Mouse (Mus musculus) heart, embryonic 16.5 days (tissue): Measurements from ENCODE around the gene Gm20388. TPM values are rescaled to one million over a fixed set of nuclear protein-coding genes. Genes with fewer than 3 reads are reported as not detected.

Experiments used
- ATAC-seq: fragments of 200-750 bp; cut with Nextera tagmentation; replicated peaks from 2 replicates; pipeline ENCODE4 v1.8.0; 2017; ENCODE audit warnings: moderate number of reproducible peaks; ENCODE audit not compliant: insufficient read depth, low FRiP score; ENCODE audit errors: extremely low read depth
- H3K27ac ChIP-seq: fragments of 300-500 bp; sonication (generic); 2 replicates; pipeline ENCODE4 v1.5.1; 2014; ENCODE audit warnings: mild to moderate bottlenecking, low read length, control low read depth, moderate library complexity
- H3K27me3 ChIP-seq: fragments of 300-500 bp; sonication (generic); 2 replicates; pipeline ENCODE4 v1.6.1; 2014; ENCODE audit warnings: low read length, mixed read lengths; ENCODE audit not compliant: control insufficient read depth, insufficient read depth
- H3K36me3 ChIP-seq: fragments of 300-500 bp; sonication (generic); 2 replicates; pipeline ENCODE4 v1.6.1; 2014; ENCODE audit not compliant: control insufficient read depth, insufficient read depth
- H3K4me1 ChIP-seq: fragments of 300-500 bp; sonication (generic); 2 replicates; pipeline ENCODE4 v1.6.1; 2014; ENCODE audit warnings: low read length, mixed read lengths; ENCODE audit not compliant: control insufficient read depth, insufficient read depth
- H3K4me2 ChIP-seq: fragments of 300-500 bp; sonication (generic); 2 replicates; pipeline ENCODE4 v1.6.1; 2014; ENCODE audit warnings: low read depth, mild to moderate bottlenecking, control low read depth, low read length
- H3K4me3 ChIP-seq: fragments of 300-500 bp; sonication (generic); 2 replicates; pipeline ENCODE4 v1.5.1; 2014; ENCODE audit warnings: mild to moderate bottlenecking, control low read depth, low read length
- H3K9ac ChIP-seq: fragments of 300-500 bp; sonication (generic); 2 replicates; pipeline ENCODE4 v1.6.1; 2014; ENCODE audit warnings: low read length, control low read depth
- H3K9me3 ChIP-seq: fragments of 300-500 bp; sonication (generic); replicated peaks from 2 replicates; pipeline ENCODE4 v1.6.1; 2016; ENCODE audit warnings: low read length; ENCODE audit not compliant: control insufficient read depth
- WGBS: fragments of 180-500 bp; shearing (Covaris S2); extraction: QIAGEN DNeasy Blood & Tissue Kit; methylation state at CpG from one replicate; pipeline ENCODE4 v1.1.7; 2014; 5-methylcytosine and 5-hydroxymethylcytosine counted together
- polyA plus RNA-seq: library from polyadenylated mRNA; unstranded; fragments of >200 nt; fragmentation: Nextera tagmentation; extraction: Ambion mirVana; gene quantifications from 2 replicates; pipeline ENCODE4 v1.2.1, GENCODE M21; 2015

Gene Gm20388
- polyA plus RNA-seq, 1 experiment from 2014 or later, result 4.5 TPM

- ATAC-seq, result no peak
- H3K4me1 ChIP-seq, result peaks cover 15% of the 10 kb centered on the region
- no peaks in the 10 kb centered on the region for H3K9me3 ChIP-seq
- peak overlapping the region; percentile 30; the same call in 1 of the 2 replicates for H3K27ac ChIP-seq
- 82% methylated on average over 5 of the region's 5 CpGs for WGBS
- no peak overlapping the region for H3K4me3 ChIP-seq
- no peak overlapping the region for H3K4me2 ChIP-seq
- H3K27me3 ChIP-seq, result no peaks in the 10 kb centered on the region
- peaks cover 15% of the 10 kb centered on the region for H3K36me3 ChIP-seq
- H3K9ac ChIP-seq, result no peak overlapping the region
Observed at GRCm38 (mm10) chr8:122470691-122471090, 2560.1 kb downstream of the Gm20388 start.

- WGBS, result 74% methylated on average over 8 of the region's 8 CpGs
- Histone ChIP-seq H3K27me3 (no peaks in the 10 kb centered on the region), H3K27ac (peak overlapping the region; percentile 80), H3K4me3 (peak overlapping the region; percentile 87; the same call in 1 of the 2 replicates), H3K4me1 (peaks cover 23% of the 10 kb centered on the region), H3K36me3 (peaks cover 11% of the 10 kb centered on the region), H3K9me3 (no peaks in the 10 kb centered on the region), H3K9ac (no peak overlapping the region), H3K4me2 (peak overlapping the region; percentile 77)
- ATAC-seq, result no peak
Observed at GRCm38 (mm10) chr8:122473911-122474421, 2563.3 kb downstream of the Gm20388 start.

GRCm38 (mm10) chr8:122474951-122475560, 2564.4 kb downstream of the Gm20388 start:
- WGBS, result 3% methylated on average over 16 of the region's 16 CpGs
- H3K9me3 ChIP-seq, result no peaks in the 10 kb centered on the region
- peak; percentile 17 for ATAC-seq

GRCm38 (mm10) chr8:122475580-122476320, 2565.1 kb downstream of the Gm20388 start, which contains the start of the genes Rnf166 and Ctu2:
TSS of gene Rnf166 (minus strand) at chr8:122476064.
TSS of gene Ctu2 (plus strand) at chr8:122476143.
- Histone ChIP-seq H3K4me3 (peak within 1 kb of the TSS; percentile 87), H3K27ac (peak within 1 kb of the TSS; percentile 80), H3K36me3 (peaks cover 21% of the 10 kb centered on the region), H3K27me3 (no peaks in the 10 kb centered on the region), H3K9ac (peak within 1 kb of the TSS; percentile 93), H3K4me1 (peaks cover 23% of the 10 kb centered on the region), H3K4me2 (peak within 1 kb of the TSS; percentile 83), H3K9me3 (no peaks in the 10 kb centered on the region)
- peak; percentile 91 for ATAC-seq
- under 1% methylated on average over 102 of the region's 103 CpGs for WGBS

More at GRCm38 (mm10) chr8:122474951-122475560, 2564.4 kb downstream of the Gm20388 start:
- no peaks in the 10 kb centered on the region for H3K27me3 ChIP-seq
- peak overlapping the region; percentile 87 for H3K4me3 ChIP-seq
- H3K4me2 ChIP-seq, result peak overlapping the region; percentile 77
- peaks cover 23% of the 10 kb centered on the region for H3K4me1 ChIP-seq
- H3K27ac ChIP-seq, result peak overlapping the region; percentile 80
- H3K9ac ChIP-seq, result peak overlapping the region; percentile 93
- peaks cover 20% of the 10 kb centered on the region for H3K36me3 ChIP-seq

GRCm38 (mm10) chr8:122482448-122482847, 2571.8 kb downstream of the Gm20388 start:
- peaks cover 65% of the 10 kb centered on the region for H3K36me3 ChIP-seq
- no peak for ATAC-seq
- H3K4me2 ChIP-seq, result no peak overlapping the region
- no peaks in the 10 kb centered on the region for H3K4me1 ChIP-seq
- no peaks in the 10 kb centered on the region for H3K27me3 ChIP-seq
- H3K4me3 ChIP-seq, result no peak overlapping the region
- H3K9me3 ChIP-seq, result 0 out of 2 replicates have a peak, but pooled peaks cover 2% of the 10 kb centered on the region
- H3K9ac ChIP-seq, result no peak overlapping the region
- WGBS, result 89% methylated on average over 8 of the region's 8 CpGs
- no peak overlapping the region for H3K27ac ChIP-seq

- ATAC-seq, result no peak
- H3K27me3 ChIP-seq, result no peaks in the 10 kb centered on the region
- H3K27ac ChIP-seq, result no peak overlapping the region
- H3K36me3 ChIP-seq, result peaks cover 72% of the 10 kb centered on the region
- no peak overlapping the region for H3K4me3 ChIP-seq
- 94% methylated on average over 7 of the region's 7 CpGs for WGBS
- no peak overlapping the region for H3K4me2 ChIP-seq
- H3K9ac ChIP-seq, result no peak overlapping the region
- no peaks in the 10 kb centered on the region for H3K4me1 ChIP-seq
- 0 out of 2 replicates have a peak, but pooled peaks cover 2% of the 10 kb centered on the region for H3K9me3 ChIP-seq
Observed at GRCm38 (mm10) chr8:122483877-122484276, 2573.2 kb downstream of the Gm20388 start.

GRCm38 (mm10) chr8:122484831-122485230, 2574.2 kb downstream of the Gm20388 start:
- Histone ChIP-seq H3K27ac (no peak overlapping the region), H3K27me3 (no peaks in the 10 kb centered on the region), H3K4me1 (no peaks in the 10 kb centered on the region), H3K9me3 (0 out of 2 replicates have a peak, but pooled peaks cover 2% of the 10 kb centered on the region), H3K36me3 (peaks cover 69% of the 10 kb centered on the region), H3K9ac (no peak overlapping the region), H3K4me3 (no peak overlapping the region), H3K4me2 (no peak overlapping the region)
- no peak for ATAC-seq
- 86% methylated on average over 12 of the region's 12 CpGs for WGBS

GRCm38 (mm10) chr8:122488387-122488786, 2577.7 kb downstream of the Gm20388 start:
- H3K9me3 ChIP-seq, result 0 out of 2 replicates have a peak, but pooled peaks cover 2% of the 10 kb centered on the region
- H3K4me1 ChIP-seq, result no peaks in the 10 kb centered on the region
- H3K27ac ChIP-seq, result no peak overlapping the region
- ATAC-seq, result no peak
- 93% methylated on average over 9 of the region's 9 CpGs for WGBS
- H3K4me2 ChIP-seq, result no peak overlapping the region
- H3K9ac ChIP-seq, result no peak overlapping the region
- no peak overlapping the region for H3K4me3 ChIP-seq
- no peaks in the 10 kb centered on the region for H3K27me3 ChIP-seq
- peaks cover 66% of the 10 kb centered on the region for H3K36me3 ChIP-seq
